Mouse (Mus musculus) cerebellum, adult 2 months (tissue): ENCODE measurements around the gene Ago4.

Experiments
- CTCF ChIP-seq: fragments of 200-500 bp; IDR thresholded peaks from 2 replicates; pipeline ENCODE4 v1.5.1; 2011; ENCODE audit warnings: low read depth, mild to moderate bottlenecking, control low read depth, low read length, moderate library complexity, borderline replicate concordance; ENCODE audit not compliant: insufficient read depth
- POLR2A ChIP-seq: fragments of 200-500 bp; IDR thresholded peaks from 2 replicates; pipeline ENCODE4 v1.6.1; 2011; ENCODE audit warnings: low read length, control low read depth, borderline replicate concordance; ENCODE audit not compliant: insufficient read depth

- TF ChIP-seq CTCF (no peak), POLR2A (no peak)
Observed at GRCm38 (mm10) chr4:126563798-126564197, 30.5 kb upstream of the Ago4 start.
